Mouse (Mus musculus) WW6 (cell line): ENCODE measurements around the gene Gsta2.
"Not testable (repeated sequence)": the region's sequence is repeated elsewhere in the genome, so short reads cannot be mapped to it uniquely, and the experiment has no call there.

Source experiments
- DNase-seq: peaks from one replicate; pipeline ENCODE4 v3.0.0-alpha.2; 2013; ENCODE audit warnings: low read depth, low spot score

Gsta2 gene

GRCm38 (mm10) chr9:78365850-78366544, 10.4 kb upstream of the Gsta2 start:
- DNase-seq: no peak

DNA sequence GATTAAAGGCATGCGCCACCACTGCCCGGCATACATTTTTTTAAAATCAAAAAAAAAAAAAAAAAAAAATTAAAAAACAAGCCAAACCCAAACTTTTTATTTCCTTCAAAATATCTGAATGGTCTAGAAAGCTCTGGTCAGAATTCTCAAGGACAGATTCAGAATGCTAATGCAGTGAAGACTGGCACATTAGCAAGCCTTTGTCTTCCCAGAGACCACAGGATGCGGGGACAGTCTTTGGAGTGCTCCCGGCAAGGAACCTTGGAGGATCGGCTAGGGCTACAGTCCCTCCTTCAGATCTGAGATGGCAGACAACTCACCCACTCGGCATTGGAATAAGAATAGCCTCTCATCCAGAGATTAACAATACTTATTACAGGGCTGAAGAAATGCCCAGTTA, 9.1 kb upstream of the Gsta2 start:
- DNase-seq: no peak

DNA sequence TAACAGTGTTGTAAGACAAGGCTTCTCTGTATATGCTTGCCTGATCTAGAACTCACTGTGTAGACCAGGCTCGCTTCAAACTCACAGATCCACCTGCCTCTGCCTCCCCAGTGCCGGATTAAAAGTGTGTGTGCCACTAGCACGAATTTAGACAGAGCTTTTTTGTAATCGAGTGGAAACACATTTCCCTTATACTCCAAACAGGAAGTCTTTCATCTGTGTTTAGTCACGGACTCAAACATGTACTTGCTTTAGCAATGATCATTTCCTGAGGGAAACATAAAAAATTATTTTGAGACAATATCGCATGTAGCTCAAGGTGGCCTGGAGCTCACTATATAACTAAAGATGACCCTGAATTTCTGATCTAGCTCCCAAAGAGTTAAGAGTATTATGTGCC, 7.8 kb upstream of the Gsta2 start:
- no peak for DNase-seq

DNA sequence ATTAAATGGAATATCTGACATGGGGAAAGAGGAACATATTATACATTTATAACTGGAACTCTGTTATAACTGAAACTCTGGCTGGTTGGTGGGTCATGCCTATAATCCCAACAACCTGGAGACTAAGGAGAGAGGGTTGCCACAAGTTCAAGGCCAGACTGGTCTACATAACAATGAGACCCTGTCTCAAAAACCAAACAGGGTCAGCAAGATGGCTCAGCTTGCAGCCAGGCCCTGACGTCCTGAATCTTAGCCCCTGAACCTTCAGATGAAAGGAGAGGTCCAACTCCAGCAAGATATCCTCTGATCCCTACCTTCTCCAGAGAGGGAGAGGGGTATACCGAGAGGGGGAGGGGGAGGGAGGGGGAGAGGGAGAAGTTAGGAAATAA, 4.9 kb upstream of the Gsta2 start:
- DNase-seq: no peak

- DNase-seq: no peak
Measured at GRCm38 (mm10) chr9:78359750-78360483, 4.3 kb upstream of the Gsta2 start.

- peak; percentile 81 for DNase-seq
Measured at GRCm38 (mm10) chr9:78358053-78358452, 2.5 kb upstream of the Gsta2 start.

- DNase-seq: no peak
Measured at GRCm38 (mm10) chr9:78354665-78355578, 666 bp downstream of the Gsta2 start.

DNA sequence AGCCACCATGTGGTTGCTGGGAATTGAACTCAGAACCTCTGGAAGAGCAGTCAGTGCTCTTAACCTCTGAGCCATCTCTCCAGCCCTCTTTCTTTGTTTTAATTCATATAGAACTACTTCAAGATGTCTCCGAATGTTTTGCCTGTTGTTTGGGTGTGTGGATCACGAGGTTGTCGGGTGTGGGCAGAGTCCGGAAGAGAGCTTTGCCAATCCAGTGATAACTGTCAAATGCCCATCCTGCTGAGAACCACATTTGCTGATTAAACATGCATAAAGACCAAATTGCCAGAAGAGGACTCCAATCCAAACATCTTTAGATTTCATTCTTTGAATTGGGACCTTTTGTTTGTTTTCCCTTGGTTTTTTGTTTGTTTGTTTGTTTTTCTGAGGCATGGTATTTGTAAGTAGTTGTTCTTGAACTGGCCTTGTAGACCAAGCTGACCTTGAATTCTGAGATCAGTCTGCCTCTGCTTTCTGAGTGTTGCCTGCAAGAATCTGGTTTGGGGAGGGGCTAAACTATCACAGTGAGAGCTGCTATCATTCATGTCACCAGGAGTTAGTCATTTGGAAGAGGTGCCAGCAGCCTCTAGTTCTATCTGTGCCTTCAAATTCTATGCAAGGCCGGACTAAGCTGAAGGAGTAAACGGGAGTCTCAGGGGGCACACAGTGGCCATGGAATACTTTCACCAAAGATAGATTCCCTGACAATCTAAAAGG, 3.9 kb downstream of the Gsta2 start:
- no peak for DNase-seq

DNA sequence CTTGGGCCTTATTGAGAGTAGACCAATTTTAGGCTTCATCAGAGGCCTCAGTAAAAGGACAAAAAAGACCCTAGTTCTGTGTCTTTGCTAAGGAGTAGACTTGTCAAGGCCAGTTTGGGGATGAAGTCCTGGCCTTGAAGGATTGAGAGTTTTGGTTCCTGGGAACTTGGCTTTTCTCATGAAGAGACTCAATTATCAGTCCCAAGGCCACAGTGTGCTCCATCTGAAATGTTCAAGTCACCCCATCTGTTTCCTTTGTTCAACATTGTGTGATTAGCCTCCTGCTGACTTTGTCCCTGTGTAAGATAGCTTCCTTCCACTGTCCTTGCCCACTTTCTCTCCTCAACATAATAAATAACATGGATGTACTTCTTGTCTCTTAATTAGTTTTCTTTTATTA, 5.6 kb downstream of the Gsta2 start:
- not testable (repeated sequence) for DNase-seq

- not testable (repeated sequence) for DNase-seq
Measured at GRCm38 (mm10) chr9:78349141-78349540, 6.4 kb downstream of the Gsta2 start.

- DNase-seq: not testable (repeated sequence)
Measured at GRCm38 (mm10) chr9:78348206-78349004, 7.2 kb downstream of the Gsta2 start.

GRCm38 (mm10) chr9:78347004-78347403, 8.6 kb downstream of the Gsta2 start:
- DNase-seq: no peak

- not testable (repeated sequence) for DNase-seq
Measured at GRCm38 (mm10) chr9:78345235-78345634, 10.4 kb downstream of the Gsta2 start.

- DNase-seq: not testable (repeated sequence)
Measured at GRCm38 (mm10) chr9:78343055-78343454, 12.5 kb downstream of the Gsta2 start.

DNA sequence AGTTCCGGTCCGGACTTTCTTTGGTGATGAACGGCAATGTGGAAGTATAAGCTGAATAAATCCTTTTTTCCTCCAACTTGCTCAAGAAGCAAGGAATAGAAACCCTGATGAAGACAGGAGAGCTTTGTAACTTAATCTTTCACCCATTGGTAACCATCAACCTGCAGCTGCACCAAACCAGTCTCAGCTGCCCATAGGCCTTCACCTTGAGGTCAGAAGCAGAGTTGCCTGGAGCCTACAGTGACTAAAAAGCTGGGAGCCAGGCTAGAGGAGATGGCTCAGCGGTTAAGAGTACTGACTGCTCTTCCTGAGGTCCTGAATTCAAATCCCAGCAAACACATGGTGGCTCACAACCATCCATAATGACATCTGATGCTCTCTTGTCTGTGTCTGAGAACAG, 13.1 kb downstream of the Gsta2 start:
- not testable (repeated sequence) for DNase-seq

- DNase-seq: not testable (repeated sequence)
Measured at GRCm38 (mm10) chr9:78340324-78340723, 15.3 kb downstream of the Gsta2 start.

GRCm38 (mm10) chr9:78337050-78337449, 18.5 kb downstream of the Gsta2 start:
- DNase-seq: not testable (repeated sequence)

DNA sequence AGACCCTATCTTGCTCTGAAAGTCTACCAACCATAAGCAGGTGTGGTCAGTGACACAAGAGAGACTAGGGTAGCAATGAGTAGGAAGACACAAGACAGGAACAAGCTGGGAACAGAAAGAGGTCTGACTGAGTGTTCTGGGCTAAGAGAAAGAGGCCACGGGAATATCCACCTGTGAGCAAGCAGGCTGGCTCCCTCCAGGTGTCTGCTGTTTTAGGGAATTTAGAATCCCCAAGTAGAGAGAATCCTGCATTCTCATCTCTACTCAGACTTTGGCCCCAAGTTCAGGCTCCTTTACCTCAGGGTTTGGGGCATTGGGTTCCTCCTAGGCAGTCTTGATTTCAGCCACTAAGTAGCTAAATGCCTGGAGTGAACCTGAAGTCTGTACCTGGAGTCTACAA, 28.3 kb downstream of the Gsta2 start, which contains the start of gene Omt2b:
Gene Omt2b (plus strand): TSS at position 301 of the 400 bp plus-strand sequence.
- DNase-seq: not testable (repeated sequence)

- no peak for DNase-seq
Measured at GRCm38 (mm10) chr9:78319499-78319898, 36.1 kb downstream of the Gsta2 start.

- no peak for DNase-seq
Measured at GRCm38 (mm10) chr9:78314696-78315095, 40.9 kb downstream of the Gsta2 start, which contains the start of gene Omt2a. Gene Omt2a (minus strand): TSS chr9:78314796.
